Mouse (Mus musculus): ENCODE data around the gene Vegfb. TPM values are rescaled to one million over a fixed set of nuclear protein-coding genes. Genes with fewer than 3 reads are reported as not detected.

The Vegfb gene
- total RNA-seq (2023), result 10 to 100 TPM in 1 of 2 experiments, 1 to 10 TPM in 1; 8.6 to 11.5 TPM

GRCm38 (mm10) chr19:6987061-6987903 lies at the start of gene Vegfb:
Vegfb (minus strand) TSS chr19:6987651.

DNA sequence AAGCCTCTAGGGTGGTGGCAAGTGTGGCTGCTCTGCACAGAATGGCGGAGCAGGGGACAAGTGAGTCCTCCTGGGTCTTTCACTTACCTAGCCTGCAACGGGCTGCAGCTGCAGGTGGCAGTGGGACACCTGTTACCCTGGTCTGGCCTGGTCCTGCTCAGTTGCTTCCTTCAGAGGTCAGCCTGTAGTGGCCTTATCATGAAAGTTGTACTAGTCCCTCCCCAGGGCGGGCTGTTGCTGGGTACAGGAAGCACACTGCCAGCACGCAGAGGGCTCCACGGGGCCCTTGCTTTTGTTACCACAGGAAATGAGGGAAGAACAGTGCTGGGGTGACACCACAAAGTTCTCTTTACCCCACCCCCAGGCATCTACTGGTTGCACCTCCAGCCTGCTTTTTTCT lies 31.7 kb upstream of the Vegfb start, which contains the start of gene Fermt3:
Gene Fermt3, minus strand, starts transcription at position 279 of the 400 bp plus-strand sequence.

DNA sequence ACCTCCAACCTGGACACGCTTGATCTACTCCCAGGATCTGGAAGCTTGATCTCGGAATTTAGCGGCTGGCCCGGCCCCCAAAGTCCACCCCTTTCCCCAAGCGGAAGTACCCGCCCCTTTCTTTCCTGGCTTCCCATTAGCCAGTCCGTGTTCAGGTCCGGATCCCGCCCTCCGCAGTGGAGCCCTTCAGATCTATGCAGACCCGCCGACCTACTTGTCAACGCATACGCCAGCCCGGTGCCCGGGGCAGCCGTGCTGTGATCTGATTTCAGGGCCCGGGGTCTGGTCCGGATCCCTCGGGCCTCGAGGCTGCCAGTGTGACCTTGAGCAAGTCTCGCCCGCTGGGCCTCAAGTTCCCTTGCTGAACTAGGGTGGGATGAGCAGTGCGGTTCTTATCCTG lies 8.6 kb upstream of the Vegfb start, which contains the start of the genes Nudt22 and Trpt1:
Gene Nudt22, minus strand, starts transcription at position 112 of the 400 bp plus-strand sequence.
Gene Trpt1, plus strand, starts transcription at position 126 of the 400 bp plus-strand sequence.

DNA sequence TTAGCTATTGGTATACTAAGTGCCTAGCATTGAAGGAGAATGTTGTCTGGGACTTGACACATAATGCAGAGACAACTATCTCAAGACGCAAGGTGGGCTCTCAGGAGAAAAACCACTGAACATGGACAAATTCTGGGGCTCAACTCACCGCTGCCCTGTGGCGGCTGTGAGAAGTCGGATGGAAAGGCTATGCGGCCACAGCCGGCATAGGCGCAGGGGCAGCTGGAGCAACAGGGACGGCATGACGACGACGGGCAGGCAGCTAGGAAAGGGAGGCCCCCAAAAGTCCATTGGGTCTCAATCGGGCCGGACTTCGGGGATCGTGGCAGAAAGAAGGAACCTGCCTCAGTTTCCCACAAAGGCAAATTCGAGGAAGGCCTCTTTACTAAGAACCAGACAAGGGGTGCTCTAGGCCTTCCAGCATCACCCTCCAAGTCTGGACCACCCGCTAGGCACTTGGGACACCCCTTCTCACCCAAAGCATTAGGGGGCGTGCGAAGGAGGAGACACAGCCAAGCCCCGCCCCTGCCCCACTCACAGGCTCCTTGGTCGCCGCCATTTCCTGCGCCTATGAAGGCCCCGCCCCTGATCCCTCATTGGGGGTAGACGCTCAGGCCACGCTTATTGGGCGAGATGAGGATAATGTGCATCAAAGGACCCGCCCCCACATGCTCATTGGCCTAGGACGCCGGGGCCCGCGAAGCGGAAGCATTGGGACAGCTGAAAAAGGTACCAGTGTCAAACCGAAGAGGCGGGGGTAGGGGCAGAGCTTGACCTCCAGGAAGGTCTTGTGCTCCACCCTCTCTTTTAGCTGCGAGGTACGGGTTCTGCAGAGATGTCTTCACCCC lies 4.8 kb upstream of the Vegfb start, which contains the start of gene Dnajc4:
Gene Dnajc4, minus strand, starts transcription at position 562 of the 848 bp plus-strand sequence.

GRCm38 (mm10) chr19:6980381-6981093 lies 6.9 kb downstream of the Vegfb start, which contains the start of gene Fkbp2:
Fkbp2 (minus strand) TSS chr19:6980501.

DNA sequence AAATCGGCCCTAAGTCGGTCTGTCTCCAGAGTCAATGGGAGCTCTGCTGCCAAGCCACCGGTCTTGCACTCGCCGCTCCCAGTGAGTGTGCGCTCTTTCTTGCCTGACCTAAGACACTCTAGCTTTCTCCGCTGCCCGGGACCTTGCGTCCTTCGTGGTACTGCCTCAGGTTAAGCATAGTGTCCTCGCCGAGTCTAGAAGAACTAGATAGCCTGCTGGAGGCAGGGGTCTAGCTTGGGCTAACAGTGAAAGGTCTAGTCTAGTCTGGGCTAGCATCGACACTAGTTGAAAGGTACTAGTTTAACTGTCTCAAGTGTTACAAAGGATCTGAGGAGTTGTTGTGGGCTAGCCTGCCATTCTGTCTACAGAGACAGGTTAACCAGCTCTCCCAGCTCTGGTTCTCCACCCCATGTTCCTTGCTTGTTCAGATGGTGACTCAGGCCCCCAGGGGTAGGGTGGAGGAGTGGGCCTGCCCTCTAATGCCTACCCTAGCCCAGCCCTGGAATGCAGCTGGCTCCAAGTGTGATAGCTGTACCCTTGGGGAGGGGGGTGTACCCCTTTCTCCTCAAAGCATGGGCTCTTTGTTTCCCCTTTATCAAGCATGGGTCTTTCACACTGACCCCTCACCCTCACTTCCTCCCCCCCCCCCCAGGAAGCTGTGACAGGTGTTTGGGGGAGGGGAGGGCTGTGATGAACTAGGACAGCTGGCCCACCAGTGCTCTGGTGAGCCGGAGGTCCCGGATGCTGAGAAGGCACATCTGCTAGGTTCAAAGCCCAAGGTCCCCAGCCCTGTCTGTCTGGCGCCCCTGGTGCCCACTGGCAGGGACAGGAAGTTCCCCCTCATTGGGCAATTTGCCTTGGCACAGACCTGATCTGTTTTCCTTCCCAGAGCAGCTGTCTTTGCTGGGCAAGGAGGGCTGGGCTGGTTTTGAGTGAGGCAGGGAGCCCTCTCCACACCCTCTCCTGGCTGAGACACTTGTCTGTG lies 11.6 kb downstream of the Vegfb start, which contains the start of gene Plcb3:
Gene Plcb3, minus strand, starts transcription at position 934 of the 985 bp plus-strand sequence.

DNA sequence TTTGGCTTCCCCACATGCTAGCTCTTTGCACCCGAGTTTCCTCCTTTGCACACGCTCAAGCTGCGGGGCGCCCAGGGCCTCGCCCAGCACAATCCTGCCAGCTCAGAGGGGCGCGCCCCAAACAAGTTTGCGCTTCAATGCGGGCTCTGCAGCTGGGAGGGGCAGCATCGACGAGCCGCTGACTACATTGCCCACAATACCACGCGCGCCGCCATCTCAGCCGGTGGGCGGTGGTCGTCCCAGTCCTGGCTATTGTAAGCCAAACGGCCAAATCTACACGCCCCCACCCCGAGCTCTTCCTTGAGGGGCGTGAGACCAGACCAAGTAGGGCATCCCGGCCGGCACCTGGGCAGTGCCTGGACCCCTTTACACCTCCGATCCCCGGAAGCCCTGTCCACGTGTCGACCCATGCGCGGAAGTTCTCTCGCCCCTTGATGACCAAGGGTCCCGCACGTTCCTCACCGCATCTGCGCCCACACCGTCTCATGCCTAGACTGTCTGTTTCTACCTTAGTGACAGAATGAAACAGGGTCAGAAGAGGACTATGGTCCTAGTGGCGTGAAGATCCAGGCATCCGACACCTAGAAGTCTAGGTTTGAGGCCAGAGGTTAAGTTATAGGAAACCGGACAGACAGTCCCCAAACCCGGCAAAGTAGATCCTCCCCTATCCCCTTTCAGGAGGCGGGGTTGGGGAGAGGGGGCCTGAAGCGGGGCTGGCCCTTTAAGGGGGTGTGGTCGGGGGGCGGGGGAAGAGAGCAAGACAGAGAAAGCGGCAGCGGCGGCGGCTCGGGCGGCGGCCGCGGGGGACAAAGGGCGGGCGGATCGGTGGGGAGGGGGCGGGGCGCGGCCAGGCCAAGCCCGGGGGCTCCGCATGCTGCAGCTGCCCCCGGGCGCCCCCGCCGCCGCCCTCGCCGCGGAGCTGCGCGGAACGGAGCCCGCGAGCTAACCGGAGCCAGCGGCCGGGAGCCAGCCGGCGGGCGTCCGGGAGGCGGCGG lies 12.9 kb downstream of the Vegfb start, which contains the start of gene Ppp1r14b:
Gene Ppp1r14b, plus strand, starts transcription at position 758 of the 995 bp plus-strand sequence.

GRCm38 (mm10) chr19:6942249-6942691 lies 45.2 kb downstream of the Vegfb start, which contains the start of gene Gpr137:
Gpr137 (minus strand) TSS chr19:6942480.

GRCm38 (mm10) chr19:6941372-6942248 lies 45.8 kb downstream of the Vegfb start, which contains the start of gene Bad:
Bad (plus strand) TSS chr19:6941861.

DNA sequence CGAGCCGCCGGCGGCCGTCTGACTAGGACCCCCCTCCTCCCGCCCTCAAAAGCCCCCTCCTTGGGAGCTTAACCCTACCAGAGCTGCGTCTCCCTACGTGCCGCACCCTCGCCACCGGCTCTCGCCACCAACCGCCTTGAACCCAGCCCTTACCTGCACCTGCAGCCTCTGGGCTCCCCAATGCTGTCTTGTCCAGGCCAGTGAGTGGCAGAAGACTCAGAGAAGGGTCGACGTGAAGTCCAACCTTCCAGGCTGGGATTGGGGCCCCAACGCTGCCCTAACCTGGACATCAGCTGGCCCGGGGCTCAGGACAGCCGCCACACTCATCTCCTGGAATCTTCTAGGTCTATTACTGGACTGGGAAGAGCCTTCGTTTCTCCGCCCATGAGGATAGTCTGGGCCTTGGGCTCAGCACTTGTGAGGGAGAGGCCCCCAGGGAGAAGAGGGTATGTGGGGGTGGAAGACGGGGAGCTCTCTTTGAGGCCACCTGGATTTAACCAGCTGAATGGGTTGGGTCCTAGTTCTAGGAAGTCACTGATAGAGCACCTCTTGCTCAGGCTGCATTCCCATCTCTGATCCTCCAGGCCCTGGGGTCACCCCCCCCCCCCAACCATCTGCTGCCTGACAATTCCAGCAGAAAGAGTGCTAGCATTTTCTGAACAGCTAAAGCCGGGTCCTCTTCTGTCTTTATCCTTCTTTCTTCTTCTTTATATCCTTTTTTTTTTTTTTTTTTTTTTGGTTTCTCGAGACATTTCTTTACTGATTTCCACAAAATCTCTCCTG lies 53.1 kb downstream of the Vegfb start, which contains the start of gene Kcnk4:
Gene Kcnk4, minus strand, starts transcription at position 321 of the 783 bp plus-strand sequence.

Other genes starting within 250 kb of the Vegfb start
- 10 to 100 TPM; 30.8 to 32.2 TPM for gene Rps6ka4, start 147.0 kb downstream of the Vegfb start, total RNA-seq (2023)
- gene Ccdc88b, start 129.4 kb downstream of the Vegfb start, total RNA-seq (2023), result 100 to 1,000 TPM; 119 to 124 TPM
- gene Trmt112, start 78.0 kb downstream of the Vegfb start, total RNA-seq (2023), result 100 to 1,000 TPM; 105 to 114 TPM
- 1,000 to 10,000 TPM; 1,283 to 1,316 TPM for gene Prdx5, start 77.5 kb downstream of the Vegfb start, total RNA-seq (2023)
- gene Esrra, start 65.8 kb downstream of the Vegfb start, total RNA-seq (2023), result 10 to 100 TPM; 34.8 to 41.5 TPM
- not detected for gene Catsperz, start 62.3 kb downstream of the Vegfb start, total RNA-seq (2023)
- not detected for gene Kcnk4, start 53.1 kb downstream of the Vegfb start, total RNA-seq (2023)
- 10 to 100 TPM; 21.3 to 26.7 TPM for gene Bad, start 45.8 kb downstream of the Vegfb start, total RNA-seq (2023)
- 10 to 100 TPM; 23.4 to 25.1 TPM for gene Gpr137, start 45.2 kb downstream of the Vegfb start, total RNA-seq (2023)
- gene Ppp1r14b, start 12.7 kb downstream of the Vegfb start, total RNA-seq (2023), result 10 to 100 TPM; 45.4 to 53.1 TPM
- 10 to 100 TPM; 22.2 to 30.1 TPM for gene Plcb3, start 11.2 kb downstream of the Vegfb start, total RNA-seq (2023)
- 10 to 100 TPM; 36.1 to 37.4 TPM for gene Fkbp2, start 7.2 kb downstream of the Vegfb start, total RNA-seq (2023)
- gene Dnajc4, start 4.9 kb upstream of the Vegfb start, total RNA-seq (2023), result 10 to 100 TPM; 23.5 to 25.0 TPM
- 10 to 100 TPM; 16.1 to 19.1 TPM for gene Nudt22, start 8.5 kb upstream of the Vegfb start, total RNA-seq (2023)
- 1 to 10 TPM; 1.3 to 1.9 TPM for gene Trpt1, start 8.5 kb upstream of the Vegfb start, total RNA-seq (2023)
- gene Fermt3, start 31.8 kb upstream of the Vegfb start, total RNA-seq (2023), result 100 to 1,000 TPM; 229 to 231 TPM
- 10 to 100 TPM; 54.3 to 64.7 TPM for gene Stip1, start 52.3 kb upstream of the Vegfb start, total RNA-seq (2023)
- 1 to 10 TPM; 2.9 to 5.0 TPM for gene Macrod1, start 69.2 kb upstream of the Vegfb start, total RNA-seq (2023)
- gene Flrt1, start 118.1 kb upstream of the Vegfb start, total RNA-seq (2023), result not detected
- 10 to 100 TPM; 62.1 to 70.6 TPM for gene Otub1, start 218.7 kb upstream of the Vegfb start, total RNA-seq (2023)
- gene Cox8a, start 230.0 kb upstream of the Vegfb start, total RNA-seq (2023), result 100 to 1,000 TPM; 332 to 337 TPM

All from neutrophil, adult 83 days (primary cell).